Mouse (Mus musculus) adrenal gland, adult (tissue): ENCODE results near the gene Gimap9.

Experiments used
- DNase-seq, 2 experiments: peaks; one replicate each; pipeline ENCODE4 v3.0.0; 2022 to 2023; ENCODE audit warnings: low spot score in 1 of 2; ENCODE audit not compliant: inconsistent age in 2 of 2

The Gimap9 gene

GRCm38 (mm10) chr6:48685694-48686665 lies 10.1 kb downstream of the Gimap9 start:
- DNase-seq, result peak in 1 of 2 experiments; percentile 29

- peak in 1 of 2 experiments; percentile 60 for DNase-seq
Measured at GRCm38 (mm10) chr6:48687077-48687476, 11.1 kb downstream of the Gimap9 start.

DNA sequence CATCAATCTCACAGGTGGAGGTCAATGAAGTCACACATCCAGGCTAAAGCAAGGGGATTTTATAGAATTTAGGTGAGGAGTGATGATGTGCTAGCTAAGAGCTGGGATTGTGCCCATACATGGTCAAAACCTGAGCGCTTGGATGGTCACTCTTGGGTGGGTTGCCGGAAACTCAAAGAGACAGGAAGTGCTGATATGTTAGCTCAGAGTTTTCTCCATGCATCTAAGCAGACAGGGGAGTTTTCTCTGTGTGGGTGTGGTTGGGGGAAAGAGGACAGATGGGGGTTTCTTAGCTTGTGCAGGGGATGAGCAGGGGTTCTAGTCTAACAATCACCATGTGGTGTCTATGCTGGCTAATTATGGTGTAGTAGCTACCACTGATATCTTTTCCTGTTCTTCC lies 13.4 kb downstream of the Gimap9 start:
- DNase-seq, result peak in 1 of 2 experiments; percentile 30

DNA sequence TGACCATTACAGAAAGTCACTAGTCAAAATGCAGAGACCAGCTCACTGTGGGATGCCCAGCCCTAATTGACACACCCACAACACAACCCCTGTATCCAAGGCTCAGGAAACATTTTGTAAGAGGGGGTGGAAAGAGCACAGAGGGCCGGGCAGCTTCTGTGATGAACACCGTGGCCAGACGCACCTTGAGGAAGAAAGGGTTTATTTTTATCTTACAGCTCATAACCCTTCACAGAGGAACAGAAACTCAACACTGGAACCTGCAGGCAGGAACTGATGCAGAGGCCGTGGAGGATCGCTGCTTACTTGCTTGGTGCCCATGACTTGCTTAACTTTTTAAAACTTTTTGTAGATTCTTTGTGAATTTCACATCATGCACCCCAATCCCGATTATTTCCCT lies 17.0 kb downstream of the Gimap9 start:
- no peak for DNase-seq

DNA sequence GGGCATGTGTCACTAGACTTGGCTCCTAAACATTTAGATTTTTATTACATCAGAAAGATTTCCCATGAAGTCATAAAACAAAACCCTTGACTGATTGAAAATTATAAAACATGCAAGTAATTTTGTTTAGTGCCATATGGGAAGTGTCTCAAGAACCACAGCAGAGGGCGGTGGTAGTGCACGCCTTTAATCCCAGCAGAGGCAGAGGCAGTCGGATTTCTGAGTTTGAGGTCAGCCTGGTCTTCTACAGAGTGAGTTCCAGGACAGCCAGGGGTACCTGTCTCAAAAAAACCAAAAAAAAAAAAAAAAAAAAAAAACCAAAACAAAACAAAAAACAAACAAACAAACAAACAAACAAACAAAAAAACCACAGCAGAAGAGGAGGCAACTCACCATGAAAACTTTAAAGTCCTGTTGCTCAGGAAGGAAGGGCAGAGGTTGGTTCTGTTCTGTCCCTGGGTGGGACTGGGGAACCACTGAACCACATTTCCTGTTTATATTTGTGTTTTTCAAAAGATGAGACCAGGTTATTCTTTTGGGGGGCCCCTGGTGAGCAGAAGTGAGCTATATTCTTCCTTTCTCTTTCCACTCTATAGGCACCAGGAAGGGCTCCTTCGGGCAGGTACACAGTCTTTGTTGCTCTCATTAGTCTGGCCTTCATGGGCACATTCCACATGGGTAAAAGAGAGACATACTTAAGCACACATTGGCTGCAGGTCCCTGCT lies 21.1 kb downstream of the Gimap9 start:
- DNase-seq, result no peak

DNA sequence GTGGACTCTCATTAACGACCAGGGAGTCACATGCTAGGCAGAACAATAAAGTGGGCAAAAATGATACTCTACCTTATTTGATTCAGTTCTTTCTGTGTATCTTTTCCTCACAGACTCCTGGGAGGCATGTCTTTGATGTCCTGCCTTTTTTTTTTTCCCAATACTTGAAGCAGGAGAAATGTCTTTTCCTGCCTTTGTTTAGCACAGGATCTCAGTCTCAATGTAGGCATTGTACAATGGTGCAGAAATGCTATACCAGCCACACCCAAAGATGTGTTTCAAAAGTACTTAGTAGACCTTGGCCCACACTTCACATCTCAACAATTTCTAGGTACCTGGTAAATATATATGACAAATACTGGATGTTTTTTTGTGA lies 21.6 kb downstream of the Gimap9 start:
- DNase-seq, result no peak

GRCm38 (mm10) chr6:48698066-48698856 lies 22.3 kb downstream of the Gimap9 start:
- DNase-seq, result no peak

GRCm38 (mm10) chr6:48698888-48699287 lies 23.0 kb downstream of the Gimap9 start:
- no peak for DNase-seq

DNA sequence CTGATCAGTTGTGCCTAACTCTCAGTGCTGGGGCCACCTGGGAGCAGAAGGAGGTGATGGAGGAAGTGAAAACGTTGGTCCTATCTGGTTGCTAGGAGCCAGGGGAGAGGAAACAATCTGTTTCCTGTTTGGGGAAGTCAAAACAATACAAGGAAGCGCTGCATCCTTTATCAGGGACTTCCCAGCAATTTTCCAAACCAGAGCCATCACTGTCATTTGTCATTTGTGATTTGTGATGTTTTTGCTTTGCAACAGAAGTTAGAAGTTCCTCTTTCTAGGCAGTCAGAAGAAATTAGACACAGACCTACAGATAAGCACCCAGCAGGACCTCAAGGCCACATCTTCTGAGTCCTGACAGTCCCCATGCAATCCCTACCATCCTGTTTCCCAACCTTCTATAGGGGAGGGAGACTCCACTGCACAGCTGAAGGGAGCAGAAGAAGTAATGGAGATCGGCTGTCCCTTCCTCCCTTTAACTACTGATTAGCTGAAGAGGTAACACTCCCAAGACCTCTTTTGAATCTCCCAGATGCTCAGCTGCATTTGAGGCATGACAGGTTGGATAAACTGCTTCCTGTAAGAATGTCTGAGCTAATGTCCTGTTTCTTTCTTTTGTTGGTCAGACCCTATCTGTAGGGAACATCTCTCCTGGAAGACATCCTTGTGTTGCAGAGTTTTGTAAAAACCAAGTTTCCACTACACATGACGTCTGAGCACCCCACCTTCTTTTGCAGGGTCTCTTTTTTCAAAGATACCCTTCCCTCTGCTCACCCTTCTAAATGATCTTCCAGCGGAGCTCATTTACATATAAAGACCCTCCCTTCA lies 24.5 kb downstream of the Gimap9 start:
- DNase-seq, result peak; percentile 37 to 72

GRCm38 (mm10) chr6:48702146-48702545 lies 26.2 kb downstream of the Gimap9 start:
- no peak for DNase-seq

DNA sequence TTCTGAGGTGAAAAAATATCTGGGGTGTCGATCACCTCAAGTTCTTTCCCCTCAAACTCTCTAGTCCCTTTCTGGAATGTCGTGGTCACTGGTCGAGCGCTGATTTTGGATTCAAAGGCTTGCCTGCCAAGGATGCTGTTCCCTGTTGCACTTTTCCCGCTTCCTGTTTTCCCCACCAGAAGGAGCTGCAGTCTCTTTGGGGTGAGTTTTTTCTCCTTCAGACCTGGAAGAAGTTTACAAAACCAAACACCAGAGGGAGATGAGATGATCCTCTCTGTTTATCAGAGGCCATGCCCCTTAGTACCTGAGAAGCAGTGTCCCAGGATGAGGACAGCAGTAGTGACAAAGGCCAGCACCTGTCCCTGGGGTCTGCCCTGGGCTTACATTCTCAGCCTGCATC lies 26.7 kb downstream of the Gimap9 start:
- no peak for DNase-seq

GRCm38 (mm10) chr6:48704146-48704545 lies 28.2 kb downstream of the Gimap9 start:
- peak in 1 of 2 experiments; percentile 21 for DNase-seq

DNA sequence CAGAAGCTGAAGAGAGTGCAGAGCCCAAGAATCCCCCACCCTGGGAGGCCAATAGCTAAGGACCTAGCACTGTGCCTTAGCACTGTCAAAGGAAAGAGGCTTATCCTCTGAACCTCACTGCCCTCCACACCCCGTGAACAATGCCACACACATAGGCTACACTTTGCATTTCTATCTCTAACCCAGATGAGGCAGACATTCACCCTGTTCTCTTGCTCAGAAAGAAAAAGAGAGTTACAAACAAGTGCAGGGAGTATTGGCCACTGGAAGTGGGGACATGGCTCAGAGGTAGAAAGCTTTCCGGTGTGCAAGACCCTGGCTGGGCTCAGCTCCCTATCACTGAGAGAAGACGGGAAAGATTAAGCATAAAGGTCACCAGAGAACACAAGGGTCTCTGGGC lies 30.2 kb downstream of the Gimap9 start:
- peak in 1 of 2 experiments; percentile 43 for DNase-seq

GRCm38 (mm10) chr6:48718455-48718854 lies 42.5 kb downstream of the Gimap9 start, which contains the start of the genes Gm28053 and Gimap7:
Gene Gm28053 (plus strand): TSS chr6:48718607.
Gene Gimap7 (plus strand): TSS chr6:48718621.
- DNase-seq, result no peak

GRCm38 (mm10) chr6:48720326-48720725 lies 44.4 kb downstream of the Gimap9 start:
- DNase-seq, result no peak

- DNase-seq, result no peak
Measured at GRCm38 (mm10) chr6:48723468-48723867, 47.5 kb downstream of the Gimap9 start.

- peak; percentile 37 to 73 for DNase-seq
Measured at GRCm38 (mm10) chr6:48725476-48725875, 49.5 kb downstream of the Gimap9 start.

GRCm38 (mm10) chr6:48727761-48728160 lies 51.8 kb downstream of the Gimap9 start:
- DNase-seq, result no peak
